Mouse (Mus musculus): ENCODE data around the gene Stat4. TPM values are rescaled to one million over a fixed set of nuclear protein-coding genes. Genes with fewer than 3 reads are reported as not detected.

Gene Stat4
- polyA plus RNA-seq (2017; shearing (Covaris generic)), result 100 to 1,000 TPM; 147 to 156 TPM

- no peak for ATAC-seq
These were observed at the start of gene Stat4 for GRCm38 (mm10) chr1:51986848-51987247. Stat4 (plus strand) TSS chr1:51987148.

- no peak for ATAC-seq
These were observed 48.6 kb upstream of the Stat4 start for GRCm38 (mm10) chr1:51938357-51938756.

DNA sequence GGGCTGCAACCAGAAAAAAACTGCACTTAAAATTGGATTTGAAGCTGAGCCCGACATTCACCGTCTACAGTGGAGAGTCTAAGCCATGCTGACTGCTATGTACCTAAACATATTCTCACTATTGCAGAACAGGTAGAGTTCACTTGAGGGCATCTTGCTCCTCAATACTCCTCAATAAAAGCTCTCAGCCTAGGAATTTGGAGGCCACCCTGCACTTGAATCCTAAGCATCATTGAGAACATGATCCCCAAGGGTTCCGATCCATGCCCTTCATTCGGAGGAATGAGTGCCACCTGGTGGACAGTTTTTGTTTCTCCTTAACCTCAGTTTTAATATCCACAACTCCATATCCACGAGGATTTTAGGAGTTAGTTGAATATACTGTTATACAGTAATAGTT is 42.2 kb upstream of the Stat4 start:
- no peak for ATAC-seq

GRCm38 (mm10) chr1:51947116-51947515 is 39.8 kb upstream of the Stat4 start:
- ATAC-seq, result no peak

DNA sequence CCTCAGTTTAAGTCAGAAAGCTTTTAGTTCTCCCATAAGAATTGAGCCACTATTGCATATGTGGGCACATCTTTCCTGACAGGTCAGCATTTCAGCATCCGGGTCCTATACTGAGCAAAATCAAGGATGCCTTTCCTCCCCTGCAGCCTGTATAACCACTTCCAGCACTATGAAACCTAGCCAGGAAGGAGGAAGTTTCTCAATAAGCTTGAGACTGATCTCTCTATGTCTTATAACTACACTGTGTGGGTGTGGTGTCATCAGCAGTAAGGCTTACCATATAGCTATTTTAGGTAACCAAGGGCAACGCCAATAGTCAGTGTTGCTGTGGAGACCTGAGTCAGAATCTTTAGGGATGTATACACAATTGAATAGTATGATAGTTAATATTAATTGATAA is 22.3 kb upstream of the Stat4 start:
- ATAC-seq, result no peak

DNA sequence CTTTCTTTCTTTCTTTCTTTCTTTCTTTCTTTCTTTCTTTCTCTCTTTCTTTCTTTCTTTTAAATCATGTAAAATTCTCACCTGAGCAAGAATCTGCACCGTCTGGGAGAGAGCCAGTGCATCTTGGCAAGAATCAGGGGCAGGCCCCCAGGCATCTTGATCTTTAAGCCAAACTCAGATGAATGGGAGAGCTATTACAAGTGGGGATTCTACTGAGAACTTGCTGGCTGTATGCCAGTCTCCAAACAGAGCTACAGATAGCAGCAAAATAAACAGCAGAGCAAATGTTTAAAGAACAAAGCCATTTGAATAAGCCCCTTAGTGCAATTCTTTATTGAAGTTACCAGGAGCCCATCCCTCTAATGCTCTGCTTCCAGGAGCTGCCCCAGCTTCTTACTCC is 18.0 kb upstream of the Stat4 start:
- ATAC-seq, result no peak

- ATAC-seq, result no peak
These were observed 16.8 kb upstream of the Stat4 start for GRCm38 (mm10) chr1:51970182-51970581.

DNA sequence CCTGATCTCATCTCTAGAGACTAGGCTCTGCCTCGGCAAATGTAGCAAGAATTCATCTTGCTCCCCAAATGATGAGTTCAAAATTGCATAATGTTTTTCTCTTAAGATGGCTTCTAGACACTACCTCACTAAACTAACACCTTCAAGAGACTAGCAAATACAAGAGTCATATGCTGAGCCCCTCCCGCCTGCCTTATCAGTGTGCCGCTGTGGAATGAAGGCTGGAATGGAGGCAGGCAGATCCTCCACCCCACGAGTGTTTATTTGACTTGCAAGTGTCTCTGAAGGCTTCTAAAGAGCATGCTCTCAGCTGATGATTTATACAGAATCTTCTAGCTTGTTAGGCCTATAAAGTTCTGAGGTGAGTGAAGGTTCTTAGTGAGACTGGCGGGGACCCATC is 11.4 kb upstream of the Stat4 start:
- no peak for ATAC-seq

DNA sequence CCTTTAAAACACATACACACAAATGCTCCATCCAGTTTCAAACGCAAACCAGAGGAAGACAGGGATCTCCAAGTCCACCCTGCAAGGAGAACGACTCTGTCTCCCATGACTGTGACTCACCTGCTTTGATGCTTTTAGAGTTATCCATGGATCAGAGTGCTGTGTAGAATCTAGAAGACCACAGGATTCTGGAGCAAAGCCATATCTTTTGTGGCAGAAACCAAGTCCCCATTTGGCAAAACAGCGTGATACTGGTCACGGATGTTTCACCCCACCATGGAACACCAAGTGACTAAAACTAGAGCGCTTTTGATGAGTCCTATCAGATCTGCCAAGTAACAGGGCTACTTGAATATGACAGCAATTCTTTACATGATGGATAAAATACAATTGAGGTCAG is 7.9 kb upstream of the Stat4 start:
- no peak for ATAC-seq

GRCm38 (mm10) chr1:51991983-51992609 is 5.1 kb downstream of the Stat4 start:
- no peak for ATAC-seq

- no peak for ATAC-seq
These were observed 9.1 kb downstream of the Stat4 start for GRCm38 (mm10) chr1:51996056-51996455.

DNA sequence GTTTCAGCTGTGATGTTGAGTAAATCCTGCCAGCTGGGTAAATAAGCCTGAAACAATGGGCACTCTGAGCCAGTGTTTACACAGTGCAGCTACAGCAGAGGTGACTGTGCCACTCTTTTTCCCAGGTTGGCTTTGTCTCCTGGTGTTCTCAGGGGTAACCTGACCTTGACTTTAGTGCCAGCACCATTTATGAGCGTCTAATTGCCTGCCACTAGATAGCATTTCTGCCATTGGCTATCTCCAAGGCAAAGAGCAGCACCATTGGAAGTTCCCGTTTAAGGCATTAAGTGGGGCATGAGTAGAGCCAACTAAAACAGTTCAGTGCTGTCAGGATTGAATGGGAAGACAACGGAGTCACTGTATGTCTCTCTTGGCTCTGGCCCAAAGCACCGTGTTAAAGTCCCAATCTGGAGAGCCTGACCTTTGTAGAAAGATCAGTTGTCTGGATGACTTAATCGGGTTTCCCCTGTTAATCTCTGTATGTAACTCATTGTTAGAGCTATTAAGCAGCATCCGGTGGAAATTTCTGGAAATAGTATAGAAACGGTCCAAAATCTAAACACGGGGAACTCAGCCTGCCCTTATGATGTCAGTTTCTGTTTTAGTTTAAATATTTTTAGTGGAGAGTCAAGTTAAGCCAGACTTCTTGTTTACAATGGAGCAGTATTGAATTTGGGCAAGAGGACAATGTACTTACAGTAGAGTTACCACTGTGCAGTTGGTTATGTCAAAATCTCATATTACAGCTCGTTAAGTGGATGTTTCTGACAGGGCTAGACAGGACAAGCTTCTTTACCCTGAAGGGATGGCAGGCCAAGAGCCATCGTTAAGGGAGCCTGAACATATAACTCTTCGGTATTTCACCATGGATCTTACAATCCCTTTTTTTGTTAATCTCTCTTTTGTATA is 10.1 kb downstream of the Stat4 start:
- ATAC-seq, result peak; percentile 66

DNA sequence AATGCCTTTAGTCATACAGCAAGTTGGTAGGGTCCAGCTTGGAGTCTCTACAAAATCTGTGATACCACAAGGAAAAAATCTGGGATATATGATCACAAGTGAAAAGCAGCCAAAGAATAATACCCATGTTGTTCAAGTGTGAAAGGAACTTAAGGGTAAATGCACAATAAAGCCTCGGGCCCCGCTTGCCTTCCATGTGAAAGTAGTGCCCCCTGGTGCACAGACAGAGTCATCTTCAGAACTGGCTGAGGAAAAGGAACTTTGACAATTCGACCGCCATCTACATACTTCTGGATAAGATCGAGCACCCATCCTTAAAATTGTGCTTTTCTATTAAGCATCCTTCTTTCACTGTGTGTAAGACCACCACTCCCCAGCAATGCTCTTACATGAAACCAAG is 11.6 kb downstream of the Stat4 start:
- no peak for ATAC-seq

GRCm38 (mm10) chr1:52004096-52004495 is 17.1 kb downstream of the Stat4 start:
- ATAC-seq, result peak; percentile 40

GRCm38 (mm10) chr1:52008443-52008842 is 21.5 kb downstream of the Stat4 start:
- peak; percentile 70 for ATAC-seq

DNA sequence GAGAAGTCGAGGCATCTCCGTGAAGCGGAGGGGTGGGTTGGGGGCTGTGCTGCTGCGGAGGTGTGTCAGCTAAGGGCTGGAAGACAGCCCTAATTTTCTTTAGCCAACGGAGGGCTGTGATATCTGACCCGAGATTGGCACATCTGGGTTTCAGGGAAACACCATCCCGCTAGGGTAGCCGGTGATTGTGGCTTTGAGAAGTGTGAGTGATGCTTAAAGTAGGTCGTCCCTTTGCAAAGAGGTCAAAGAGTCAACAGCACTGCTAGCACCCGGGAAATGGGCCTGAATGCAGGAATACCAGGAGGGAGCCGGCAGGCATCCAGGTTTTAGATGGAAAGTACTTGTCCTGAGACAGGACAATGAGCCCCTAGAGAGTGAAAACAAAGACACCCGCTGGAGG is 22.0 kb downstream of the Stat4 start:
- no peak for ATAC-seq

- no peak for ATAC-seq
These were observed 23.8 kb downstream of the Stat4 start for GRCm38 (mm10) chr1:52010741-52011140.

DNA sequence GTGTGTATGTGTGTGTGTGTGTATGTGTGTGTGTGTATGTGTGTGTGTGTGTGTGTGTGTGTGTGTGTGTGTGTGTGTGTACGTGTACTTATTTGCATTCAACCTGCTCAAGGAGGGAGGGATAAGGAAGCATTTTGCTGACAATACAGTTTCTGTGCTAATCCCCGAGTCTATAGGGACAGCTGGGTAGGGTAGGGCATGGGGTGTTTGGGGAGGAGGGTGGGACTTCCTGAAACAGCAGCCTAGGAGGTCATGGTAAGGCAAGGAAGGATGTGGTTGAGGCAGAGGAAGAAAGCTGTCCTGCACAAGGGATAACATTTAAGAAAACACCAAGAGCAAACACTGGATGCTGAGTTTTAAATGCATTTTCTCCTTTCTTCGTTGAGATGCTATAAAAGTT is 24.3 kb downstream of the Stat4 start:
- ATAC-seq, result peak; percentile 80

GRCm38 (mm10) chr1:52012231-52012630 is 25.3 kb downstream of the Stat4 start:
- no peak for ATAC-seq

DNA sequence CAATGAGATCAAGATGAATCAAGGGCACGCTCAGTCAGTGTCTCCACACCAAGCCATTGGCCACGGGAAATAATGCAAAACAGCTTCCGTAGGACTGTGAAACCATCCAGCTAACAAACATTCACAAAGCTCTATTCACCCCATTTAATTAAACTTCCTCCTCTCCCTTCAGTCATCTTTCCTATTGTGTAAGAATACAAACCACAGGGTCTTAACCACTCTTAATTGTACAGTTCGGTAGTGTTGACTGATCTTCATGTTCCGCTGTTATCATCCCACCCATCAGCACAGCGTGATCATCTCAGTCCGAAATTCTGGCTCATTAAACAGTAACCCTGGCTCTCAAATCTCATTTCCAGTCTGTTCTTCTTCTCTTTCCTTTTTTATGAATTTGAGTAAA is 25.8 kb downstream of the Stat4 start:
- no peak for ATAC-seq

DNA sequence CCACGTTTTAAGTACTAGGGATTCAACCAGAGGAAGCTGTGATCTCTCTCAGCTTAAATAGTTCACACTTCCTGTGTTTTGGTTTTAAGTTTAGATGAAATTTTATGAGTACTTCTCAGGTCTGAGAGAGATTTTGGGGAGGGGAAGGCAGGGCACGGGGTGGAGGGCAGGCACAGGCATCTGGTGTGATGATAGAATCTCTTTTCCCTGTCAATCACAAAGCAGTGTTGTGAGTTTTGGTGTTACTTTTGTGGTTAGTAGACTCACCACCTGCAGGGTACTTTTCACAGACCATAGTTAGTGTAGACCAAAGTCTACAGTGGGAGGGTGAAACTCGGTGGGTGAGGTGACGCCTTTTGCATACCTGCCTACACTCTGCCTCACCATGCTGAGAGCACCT is 32.7 kb downstream of the Stat4 start:
- peak; percentile 80 for ATAC-seq

GRCm38 (mm10) chr1:52021936-52022725 is 35.2 kb downstream of the Stat4 start:
- ATAC-seq, result peak; percentile 38

DNA sequence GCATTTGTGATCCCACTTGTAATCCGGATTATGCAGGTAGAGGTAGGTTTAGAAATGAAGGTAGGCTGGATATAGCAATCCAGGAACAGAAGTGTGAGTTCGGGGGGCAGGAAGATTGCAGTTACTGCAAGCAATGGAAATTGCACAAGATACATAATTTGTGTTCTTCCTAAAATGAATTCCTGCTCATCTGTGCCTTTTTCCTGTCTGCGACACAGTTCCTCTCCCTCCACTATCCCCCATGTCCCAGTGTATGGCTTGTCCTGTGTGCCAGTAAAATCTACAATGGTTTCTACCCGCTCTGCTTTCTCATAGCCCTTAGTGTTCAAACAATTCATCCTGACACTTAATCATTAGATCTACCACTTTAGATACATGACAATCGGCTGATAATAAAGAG is 41.7 kb downstream of the Stat4 start:
- ATAC-seq, result no peak
